Mouse (Mus musculus) neural tube, embryonic 15.5 days (tissue): Measurements from ENCODE around the gene Ppp1r1c. TPM values are rescaled to one million over a fixed set of nuclear protein-coding genes. Genes with fewer than 3 reads are reported as not detected.

Source experiments
- ATAC-seq: fragments of 200-750 bp; cut with Nextera tagmentation; 2 replicates; pipeline ENCODE4 v1.8.0; 2017; ENCODE audit warnings: mild to moderate bottlenecking, moderate TSS enrichment, moderate library complexity; ENCODE audit not compliant: low FRiP score
- H3K27ac ChIP-seq: fragments of 300-500 bp; sonication (generic); replicated peaks from 2 replicates; pipeline ENCODE4 v1.5.1; 2015; ENCODE audit warnings: mild to moderate bottlenecking, inconsistent platforms
- H3K27me3 ChIP-seq: fragments of 300-500 bp; sonication (generic); replicated peaks from 2 replicates; pipeline ENCODE4 v1.6.1; 2015; ENCODE audit warnings: inconsistent platforms
- H3K36me3 ChIP-seq: fragments of 300-500 bp; sonication (generic); 2 replicates; pipeline ENCODE4 v1.6.1; 2015; ENCODE audit warnings: inconsistent platforms
- H3K4me1 ChIP-seq: fragments of 300-500 bp; sonication (generic); 2 replicates; pipeline ENCODE4 v1.6.1; 2015; ENCODE audit warnings: inconsistent platforms
- H3K4me2 ChIP-seq: fragments of 300-500 bp; sonication (generic); 2 replicates; pipeline ENCODE4 v1.6.1; 2015; ENCODE audit warnings: inconsistent platforms, mild to moderate bottlenecking, moderate library complexity
- H3K4me3 ChIP-seq: fragments of 300-500 bp; sonication (generic); replicated peaks from 2 replicates; pipeline ENCODE4 v1.5.1; 2015; ENCODE audit warnings: mild to moderate bottlenecking, inconsistent platforms
- H3K9ac ChIP-seq: fragments of 300-500 bp; sonication (generic); replicated peaks from 2 replicates; pipeline ENCODE4 v1.6.1; 2015; ENCODE audit warnings: mild to moderate bottlenecking, inconsistent platforms
- H3K9me3 ChIP-seq: fragments of 300-500 bp; sonication (generic); replicated peaks from 2 replicates; pipeline ENCODE4 v1.6.1; 2016; ENCODE audit warnings: inconsistent platforms
- WGBS: fragments of 180-500 bp; shearing (Covaris S2); methylation state at CpG from one replicate; pipeline ENCODE4 v1.1.7; 2015; ENCODE audit warnings: mixed read lengths; 5-methylcytosine and 5-hydroxymethylcytosine counted together
- polyA plus RNA-seq: library from polyadenylated mRNA; unstranded; fragments of >200 nt; fragmentation: Nextera tagmentation; extraction: Ambion mirVana; gene quantifications from 2 replicates; pipeline ENCODE4 v1.2.1, GENCODE M21; 2015

Ppp1r1c gene
- polyA plus RNA-seq, 1 experiment from 2014 or later: 30.0 TPM

DNA sequence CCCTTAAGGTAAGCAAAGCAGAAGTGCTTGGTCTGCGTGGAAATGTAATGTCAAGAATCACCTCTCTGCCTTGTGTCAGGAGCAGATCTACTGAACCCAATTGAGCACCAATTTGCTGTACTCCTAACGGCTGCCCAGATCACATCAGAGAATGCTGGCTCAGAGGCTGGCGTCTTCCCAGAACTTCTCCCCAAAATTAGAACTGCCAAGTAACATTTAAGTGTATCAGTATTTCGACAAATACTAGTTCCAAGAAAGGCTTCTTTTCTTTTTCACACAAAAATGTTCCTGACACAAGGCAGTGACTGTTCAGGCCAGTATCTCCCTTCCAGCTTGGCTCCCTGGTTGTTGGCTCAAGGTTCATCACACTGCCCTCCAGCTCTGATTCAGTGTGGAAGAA lies 52.4 kb downstream of the Ppp1r1c start:
- Histone ChIP-seq H3K36me3 (no peaks in the 10 kb centered on the region), H3K4me2 (no peak overlapping the region), H3K27ac (no peak overlapping the region), H3K9me3 (no peaks in the 10 kb centered on the region), H3K27me3 (no peaks in the 10 kb centered on the region), H3K9ac (no peak overlapping the region), H3K4me3 (no peak overlapping the region), H3K4me1 (no peaks in the 10 kb centered on the region)
- WGBS: 89% methylated on average over 4 of the region's 4 CpGs
- no peak for ATAC-seq

DNA sequence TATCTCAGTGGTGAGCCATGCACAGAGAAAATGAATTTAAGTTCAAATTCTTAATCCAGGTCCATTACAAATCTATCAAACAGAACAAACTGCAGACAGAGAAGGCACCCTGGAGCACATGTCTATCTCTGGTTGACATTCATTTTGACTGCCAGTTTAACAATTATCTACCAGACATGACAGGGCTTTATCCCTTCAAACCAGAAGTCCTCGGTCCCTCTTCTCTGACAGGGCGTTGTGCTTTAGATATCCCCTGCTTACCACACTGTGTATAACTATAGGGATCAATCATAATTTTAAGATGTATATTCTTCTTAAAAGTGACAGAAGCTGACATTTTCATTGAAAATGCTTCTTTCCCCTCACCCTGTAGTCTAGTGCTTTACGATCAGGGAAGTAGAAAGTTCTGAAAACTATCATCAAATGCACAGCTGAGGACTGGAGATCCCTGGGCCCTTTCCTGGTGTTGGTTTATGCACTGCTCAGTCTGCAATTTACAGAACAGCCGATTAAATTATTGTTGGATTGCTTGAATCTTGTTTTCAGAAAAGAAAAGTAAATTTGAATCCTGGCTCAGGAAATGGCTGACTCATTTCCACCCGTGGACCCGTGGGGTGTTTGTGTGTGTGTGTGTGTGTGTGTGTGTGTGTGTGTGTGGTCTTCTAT lies 55.3 kb downstream of the Ppp1r1c start:
- ATAC-seq: no peak
- no peaks in the 10 kb centered on the region for H3K27me3 ChIP-seq
- H3K4me2 ChIP-seq: no peak overlapping the region
- no peak overlapping the region for H3K4me3 ChIP-seq
- no peaks in the 10 kb centered on the region for H3K36me3 ChIP-seq
- H3K9ac ChIP-seq: no peak overlapping the region
- H3K27ac ChIP-seq: no peak overlapping the region
- no peaks in the 10 kb centered on the region for H3K9me3 ChIP-seq
- H3K4me1 ChIP-seq: no peaks in the 10 kb centered on the region
- 83% methylated on average over 6 of the region's 6 CpGs for WGBS

DNA sequence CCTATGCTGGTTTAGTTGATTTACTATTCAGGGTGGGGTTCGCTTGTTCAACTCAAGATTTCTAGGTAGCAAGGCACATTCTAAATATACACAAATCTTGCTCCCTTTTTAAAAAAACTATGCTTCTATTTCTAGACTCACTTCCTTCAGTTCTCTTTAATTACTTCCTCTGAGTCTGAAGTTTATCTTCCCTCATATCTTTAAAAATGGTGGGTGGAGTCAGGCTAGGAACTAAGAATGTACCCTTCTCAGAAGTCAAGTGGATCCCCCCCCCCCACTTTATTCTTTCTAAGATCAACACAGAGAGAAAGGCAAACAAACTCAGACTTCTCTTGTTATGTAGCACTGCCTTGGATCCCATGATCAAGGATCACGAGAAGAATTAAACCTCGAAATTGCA lies 57.5 kb downstream of the Ppp1r1c start:
- 80% methylated on average over 3 of the region's 3 CpGs for WGBS
- Histone ChIP-seq H3K4me1 (no peaks in the 10 kb centered on the region), H3K27ac (no peak overlapping the region), H3K4me2 (no peak overlapping the region), H3K36me3 (no peaks in the 10 kb centered on the region), H3K9me3 (no peaks in the 10 kb centered on the region), H3K4me3 (no peak overlapping the region), H3K27me3 (no peaks in the 10 kb centered on the region), H3K9ac (no peak overlapping the region)
- ATAC-seq: no peak

DNA sequence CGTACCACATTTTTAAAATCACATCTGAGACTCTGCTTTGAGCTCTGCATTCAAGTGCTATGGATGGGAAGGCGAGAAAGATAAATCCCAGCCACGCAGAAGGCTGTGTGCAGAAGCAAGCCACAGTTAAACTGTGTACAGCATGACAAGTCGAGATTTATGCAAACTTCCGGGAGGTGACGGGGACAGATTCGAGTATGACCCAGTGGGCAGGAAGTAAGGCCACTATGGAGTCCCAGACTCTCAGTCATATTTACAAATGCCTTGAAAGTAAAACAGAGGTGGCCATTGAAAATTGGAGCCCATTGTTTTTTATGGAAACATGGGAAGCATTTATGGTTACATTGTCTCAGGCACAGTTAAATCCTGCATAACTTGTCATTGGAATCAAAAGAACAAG lies 58.1 kb downstream of the Ppp1r1c start:
- H3K4me3 ChIP-seq: no peak overlapping the region
- no peak overlapping the region for H3K27ac ChIP-seq
- no peaks in the 10 kb centered on the region for H3K36me3 ChIP-seq
- H3K9me3 ChIP-seq: no peaks in the 10 kb centered on the region
- H3K4me1 ChIP-seq: no peaks in the 10 kb centered on the region
- 76% methylated on average over 7 of the region's 7 CpGs for WGBS
- no peak overlapping the region for H3K9ac ChIP-seq
- H3K4me2 ChIP-seq: no peak overlapping the region
- no peaks in the 10 kb centered on the region for H3K27me3 ChIP-seq
- ATAC-seq: no peak

DNA sequence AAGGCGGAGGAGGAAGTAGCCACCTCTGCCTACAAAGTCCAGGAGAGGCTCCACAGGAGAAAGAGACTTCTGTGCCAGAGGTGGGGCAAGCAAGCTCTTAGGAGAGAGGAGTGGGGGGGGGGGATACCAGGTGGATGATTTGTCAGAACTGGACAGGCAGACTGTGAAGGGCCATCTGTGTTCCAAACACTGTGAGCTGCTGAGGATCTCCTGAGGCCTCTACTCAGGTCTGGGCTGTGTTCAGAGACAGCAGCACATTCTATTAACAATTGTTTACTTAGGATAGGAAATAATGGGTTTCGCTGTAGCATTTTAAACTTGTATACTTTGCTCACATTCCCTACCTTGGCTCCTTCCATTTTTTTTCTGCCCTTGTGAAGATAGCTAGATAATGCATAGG lies 61.0 kb downstream of the Ppp1r1c start:
- no peak for ATAC-seq
- no peak overlapping the region for H3K4me3 ChIP-seq
- 85% methylated on average over 2 of the region's 2 CpGs for WGBS
- no peak overlapping the region for H3K27ac ChIP-seq
- no peak overlapping the region for H3K4me2 ChIP-seq
- H3K4me1 ChIP-seq: no peaks in the 10 kb centered on the region
- H3K9me3 ChIP-seq: no peaks in the 10 kb centered on the region
- H3K36me3 ChIP-seq: no peaks in the 10 kb centered on the region
- no peaks in the 10 kb centered on the region for H3K27me3 ChIP-seq
- H3K9ac ChIP-seq: no peak overlapping the region

DNA sequence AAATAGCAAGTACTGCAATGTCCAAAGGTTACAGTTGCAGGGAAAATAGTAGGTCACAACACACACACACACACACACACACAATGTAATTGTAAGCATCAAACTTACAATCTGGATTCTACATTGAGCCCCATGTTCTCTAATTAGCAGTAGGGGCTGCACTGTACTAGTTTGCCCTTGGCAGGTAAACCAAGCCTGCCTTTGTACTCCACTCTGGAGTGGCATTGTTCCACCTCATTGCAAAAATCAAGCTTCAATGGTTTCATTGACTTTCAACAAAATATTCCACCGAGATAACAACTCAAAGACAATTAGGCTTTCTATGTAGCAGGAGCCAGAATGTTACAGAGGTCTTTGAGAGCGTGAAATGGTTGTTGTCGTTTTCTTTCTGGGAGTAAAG lies 62.7 kb downstream of the Ppp1r1c start:
- Histone ChIP-seq H3K27ac (no peak overlapping the region), H3K27me3 (no peaks in the 10 kb centered on the region), H3K9ac (no peak overlapping the region), H3K9me3 (no peaks in the 10 kb centered on the region), H3K4me2 (no peak overlapping the region), H3K4me1 (no peaks in the 10 kb centered on the region), H3K4me3 (no peak overlapping the region), H3K36me3 (no peaks in the 10 kb centered on the region)
- no peak for ATAC-seq
- WGBS: 47% methylated on average over 3 of the region's 3 CpGs

DNA sequence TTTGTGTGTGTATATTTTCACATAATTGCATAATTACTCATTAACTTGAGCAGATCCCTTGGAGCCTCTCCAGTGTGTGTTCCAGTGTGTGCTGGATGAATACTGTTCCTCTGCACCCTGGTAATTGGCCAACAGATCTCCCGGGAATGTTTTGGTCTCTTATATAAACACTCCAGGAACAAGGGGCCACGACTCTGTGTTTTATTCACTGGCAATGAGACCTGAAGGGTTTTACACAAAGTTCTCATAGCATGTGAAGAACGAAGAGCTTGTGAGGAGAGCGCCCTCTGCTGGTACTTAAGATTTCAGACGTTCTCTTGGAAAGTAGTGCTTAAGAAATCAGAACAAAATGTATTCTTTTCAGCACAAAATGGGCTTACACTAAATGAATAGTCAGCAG lies 66.8 kb downstream of the Ppp1r1c start:
- no peak overlapping the region for H3K4me3 ChIP-seq
- no peak overlapping the region for H3K27ac ChIP-seq
- H3K4me2 ChIP-seq: no peak overlapping the region
- WGBS: 4% methylated on average over 5 of the region's 5 CpGs
- no peaks in the 10 kb centered on the region for H3K27me3 ChIP-seq
- H3K9me3 ChIP-seq: no peaks in the 10 kb centered on the region
- ATAC-seq: no peak; the same call in 1 of the 2 replicates
- no peak overlapping the region for H3K9ac ChIP-seq
- no peaks in the 10 kb centered on the region for H3K4me1 ChIP-seq
- H3K36me3 ChIP-seq: no peaks in the 10 kb centered on the region

DNA sequence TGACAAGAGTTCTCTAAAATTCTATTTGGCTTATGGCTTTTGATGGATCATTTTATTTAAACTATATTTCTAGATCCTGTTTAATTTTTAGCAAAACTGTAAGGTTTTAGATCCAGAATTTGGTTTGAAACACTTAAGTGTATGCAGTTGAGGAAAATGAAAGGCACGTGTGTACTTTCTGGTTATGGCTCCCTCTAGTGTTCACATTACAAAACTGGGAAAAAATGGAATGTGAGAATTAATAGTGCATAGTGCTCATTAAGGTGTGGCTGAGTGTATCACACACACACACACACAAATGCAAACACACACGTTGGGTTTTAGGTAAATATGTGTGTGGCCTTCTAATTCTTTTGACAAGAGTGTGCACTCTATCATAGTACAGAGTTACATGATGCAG lies 70.2 kb downstream of the Ppp1r1c start:
- H3K4me3 ChIP-seq: no peak overlapping the region
- H3K36me3 ChIP-seq: no peaks in the 10 kb centered on the region
- no peak overlapping the region for H3K27ac ChIP-seq
- H3K9ac ChIP-seq: no peak overlapping the region
- WGBS: 78% methylated on average over 2 of the region's 2 CpGs
- H3K9me3 ChIP-seq: no peaks in the 10 kb centered on the region
- no peaks in the 10 kb centered on the region for H3K27me3 ChIP-seq
- H3K4me2 ChIP-seq: no peak overlapping the region
- H3K4me1 ChIP-seq: no peaks in the 10 kb centered on the region
- ATAC-seq: no peak

DNA sequence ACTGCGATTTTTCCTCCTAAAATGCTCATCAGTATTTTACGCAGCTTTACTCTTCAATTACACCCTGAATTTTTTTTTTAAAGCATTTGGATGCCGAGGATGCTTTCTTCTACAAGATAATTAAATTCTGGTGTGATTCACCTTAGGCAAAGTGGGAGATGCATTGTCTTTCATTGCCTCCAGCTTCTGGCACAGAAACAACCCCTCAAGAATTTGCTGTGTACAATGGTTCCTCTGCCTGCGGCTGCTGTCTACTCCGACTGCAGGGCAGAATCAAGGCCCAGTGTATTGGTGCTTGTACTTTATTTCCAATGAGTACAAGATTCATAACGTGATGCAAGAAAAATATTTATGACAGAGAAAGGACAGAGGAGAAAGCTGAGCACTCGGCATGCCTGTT lies 73.2 kb downstream of the Ppp1r1c start:
- H3K27ac ChIP-seq: no peak overlapping the region
- 55% methylated on average over 7 of the region's 7 CpGs for WGBS
- H3K9me3 ChIP-seq: no peaks in the 10 kb centered on the region
- no peak for ATAC-seq
- no peaks in the 10 kb centered on the region for H3K36me3 ChIP-seq
- no peak overlapping the region for H3K4me3 ChIP-seq
- H3K27me3 ChIP-seq: no peaks in the 10 kb centered on the region
- H3K4me1 ChIP-seq: no peaks in the 10 kb centered on the region
- H3K9ac ChIP-seq: no peak overlapping the region
- H3K4me2 ChIP-seq: no peak overlapping the region

DNA sequence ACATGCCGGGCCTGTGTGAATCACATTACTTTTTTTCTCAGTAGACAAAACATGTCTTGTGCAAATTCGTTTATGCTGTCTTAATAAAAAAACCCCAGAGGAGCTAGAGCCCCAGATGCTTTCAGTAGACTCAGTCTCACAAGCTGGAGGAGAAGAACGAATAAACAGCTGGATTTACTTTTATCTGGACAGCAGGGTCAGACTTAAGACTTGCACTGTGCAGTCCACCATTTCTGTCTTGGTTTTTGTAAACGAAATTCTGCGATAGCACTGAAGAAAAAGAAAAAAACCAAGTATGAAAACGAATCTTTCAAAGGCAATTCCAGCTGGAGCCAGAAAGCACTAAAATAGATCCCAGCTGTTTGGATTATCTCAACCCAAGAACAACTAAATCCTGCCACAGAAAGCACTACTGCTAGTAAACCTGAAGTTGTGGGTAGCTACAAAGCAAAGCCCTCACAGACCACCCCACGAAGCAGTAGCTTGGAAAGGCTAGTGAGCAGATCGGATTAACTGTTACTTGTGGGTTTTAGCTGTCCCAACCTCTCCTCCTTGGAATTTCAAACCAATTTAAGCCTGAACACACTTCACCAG lies 78.1 kb downstream of the Ppp1r1c start:
- H3K4me1 ChIP-seq: no peaks in the 10 kb centered on the region
- no peak overlapping the region for H3K4me3 ChIP-seq
- H3K27ac ChIP-seq: no peak overlapping the region
- WGBS: 70% methylated on average over 8 of the region's 8 CpGs
- H3K9ac ChIP-seq: no peak overlapping the region
- no peaks in the 10 kb centered on the region for H3K36me3 ChIP-seq
- ATAC-seq: no peak
- no peaks in the 10 kb centered on the region for H3K27me3 ChIP-seq
- H3K9me3 ChIP-seq: no peaks in the 10 kb centered on the region
- no peak overlapping the region for H3K4me2 ChIP-seq

DNA sequence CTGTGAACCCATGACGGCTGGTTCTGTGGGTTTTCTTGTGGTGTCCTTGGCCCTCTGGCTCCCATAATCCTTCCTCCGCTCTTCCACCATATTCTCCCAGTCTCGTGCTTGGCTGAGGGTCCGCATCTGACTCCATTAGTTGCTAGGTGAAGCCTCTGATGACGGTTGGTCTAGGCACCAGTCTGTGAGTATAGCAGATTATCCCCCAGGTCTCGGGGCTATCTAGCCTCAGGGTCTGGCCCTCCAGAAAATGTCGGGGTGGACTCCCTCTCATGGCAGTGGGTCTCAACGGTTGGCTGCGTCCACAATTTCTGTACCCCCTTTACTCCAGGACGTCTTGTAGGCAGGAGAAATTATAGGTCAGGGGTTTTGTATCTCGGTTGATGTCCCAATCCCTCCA lies 78.9 kb downstream of the Ppp1r1c start:
- no peak for ATAC-seq
- 91% methylated on average over 11 of the region's 11 CpGs for WGBS
- no peaks in the 10 kb centered on the region for H3K4me1 ChIP-seq

DNA sequence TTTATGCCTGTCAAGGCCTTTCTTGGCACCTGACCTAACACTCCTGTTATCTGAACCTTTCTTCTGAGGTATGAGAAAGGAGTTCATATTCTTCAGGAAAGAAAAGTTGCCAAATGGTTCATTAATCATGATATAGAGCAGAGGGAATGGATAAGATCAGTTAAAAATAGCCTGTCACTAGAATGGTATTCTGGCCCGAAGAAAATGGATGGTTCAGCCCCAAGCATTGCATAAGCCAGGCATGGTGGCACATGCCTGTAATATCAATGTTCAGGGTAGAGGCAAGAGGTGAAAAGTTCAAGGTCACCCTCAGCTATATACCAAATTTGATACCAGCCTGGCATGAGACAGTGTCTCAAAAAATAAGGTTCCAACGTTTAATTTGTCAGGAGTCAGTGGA lies 85.6 kb downstream of the Ppp1r1c start:
- no peaks in the 10 kb centered on the region for H3K27me3 ChIP-seq
- 80% methylated on average over 2 of the region's 2 CpGs for WGBS
- H3K36me3 ChIP-seq: no peaks in the 10 kb centered on the region
- H3K9me3 ChIP-seq: no peaks in the 10 kb centered on the region
- H3K4me3 ChIP-seq: no peak overlapping the region
- H3K9ac ChIP-seq: no peak overlapping the region
- no peak overlapping the region for H3K4me2 ChIP-seq
- no peak for ATAC-seq
- H3K4me1 ChIP-seq: no peaks in the 10 kb centered on the region
- H3K27ac ChIP-seq: no peak overlapping the region

More for the DNA sequence above, 78.9 kb downstream of the Ppp1r1c start:
- Histone ChIP-seq H3K4me2 (no peak overlapping the region), H3K9me3 (no peaks in the 10 kb centered on the region), H3K27ac (no peak overlapping the region), H3K9ac (no peak overlapping the region), H3K36me3 (no peaks in the 10 kb centered on the region), H3K4me3 (no peak overlapping the region), H3K27me3 (no peaks in the 10 kb centered on the region)
